Mouse (Mus musculus) limb, embryonic 14.5 days (tissue): Measurements from ENCODE around the gene 4931423N10Rik. TPM values are rescaled to one million over a fixed set of nuclear protein-coding genes. Genes with fewer than 3 reads are reported as not detected.

Experiments used
- ATAC-seq: fragments of 200-750 bp; cut with Nextera tagmentation; 2 replicates; pipeline ENCODE4 v1.8.0; 2017; ENCODE audit warnings: low read depth, moderate number of reproducible peaks, moderate TSS enrichment; ENCODE audit not compliant: low FRiP score
- DNase-seq: peaks from one replicate; pipeline ENCODE4 v3.0.0-alpha.2; 2015; ENCODE audit warnings: low spot score
- H3K27ac ChIP-seq: fragments of 300-500 bp; sonication (generic); replicated peaks from 2 replicates; pipeline ENCODE4 v1.5.1; 2014; ENCODE audit warnings: low read depth, mild to moderate bottlenecking, low read length, moderate library complexity, mixed read lengths
- H3K27me3 ChIP-seq: fragments of 300-500 bp; sonication (generic); 2 replicates; pipeline ENCODE4 v1.6.1; 2014; ENCODE audit warnings: low read length, mixed read lengths; ENCODE audit not compliant: control insufficient read depth, insufficient read depth
- H3K36me3 ChIP-seq: fragments of 300-500 bp; sonication (generic); 2 replicates; pipeline ENCODE4 v1.6.1; 2014; ENCODE audit warnings: mild to moderate bottlenecking, low read length, moderate library complexity, mixed read lengths; ENCODE audit not compliant: control insufficient read depth, insufficient read depth
- H3K4me1 ChIP-seq: fragments of 300-500 bp; sonication (generic); 2 replicates; pipeline ENCODE4 v1.6.1; 2014; ENCODE audit warnings: antibody characterized with exemption, low read length, mixed read lengths; ENCODE audit not compliant: control insufficient read depth, insufficient read depth
- H3K4me2 ChIP-seq: fragments of 300-500 bp; sonication (generic); replicated peaks from 2 replicates; pipeline ENCODE4 v1.6.1; 2014; ENCODE audit warnings: low read depth, mild to moderate bottlenecking, low read length, moderate library complexity; ENCODE audit not compliant: severe bottlenecking
- H3K4me3 ChIP-seq: fragments of 300-500 bp; sonication (generic); replicated peaks from 2 replicates; pipeline ENCODE4 v1.5.1; 2014; ENCODE audit warnings: low read length
- H3K9ac ChIP-seq: fragments of 300-500 bp; sonication (generic); 2 replicates; pipeline ENCODE4 v1.6.1; 2014; ENCODE audit warnings: mild to moderate bottlenecking, low read depth, low read length, moderate library complexity; ENCODE audit not compliant: severe bottlenecking
- H3K9me3 ChIP-seq: fragments of 300-500 bp; sonication (generic); 2 replicates; pipeline ENCODE4 v1.6.1; 2016; ENCODE audit warnings: low read length; ENCODE audit not compliant: control insufficient read depth
- POLR2A ChIP-seq: fragments of 200-500 bp; IDR thresholded peaks from 2 replicates; pipeline ENCODE4 v1.8.0; 2012; ENCODE audit warnings: inconsistent platforms, mild to moderate bottlenecking, moderate library complexity, borderline replicate concordance; ENCODE audit not compliant: insufficient read depth, insufficient read length; ENCODE audit errors: extremely low read depth
- WGBS: fragments of 180-500 bp; shearing (Covaris S2); extraction: QIAGEN DNeasy Blood & Tissue Kit; methylation state at CpG from one replicate; pipeline ENCODE4 v1.1.7; 2014; 5-methylcytosine and 5-hydroxymethylcytosine counted together
- polyA plus RNA-seq, 2 experiments: library from polyadenylated mRNA; depleted of rRNA in 1 of 2; stranded (reverse) in 1 of 2; unstranded in 1 of 2; fragments of >200 nt; fragmentation: Nextera tagmentation in 1 of 2; extraction: Ambion mirVana in 1 of 2; gene quantifications; 2 replicates each; pipeline versions ENCODE4 v1.2.1 to v1.2.3; 2012 to 2014

4931423N10Rik gene
- polyA plus RNA-seq (2012; rRNA removed) (not detected in 2 replicates), polyA plus RNA-seq (2014; fragmentation: Nextera tagmentation; extraction: Ambion mirVana) (0.11 TPM in 1 of 2 replicates, not detected in the other)

DNA sequence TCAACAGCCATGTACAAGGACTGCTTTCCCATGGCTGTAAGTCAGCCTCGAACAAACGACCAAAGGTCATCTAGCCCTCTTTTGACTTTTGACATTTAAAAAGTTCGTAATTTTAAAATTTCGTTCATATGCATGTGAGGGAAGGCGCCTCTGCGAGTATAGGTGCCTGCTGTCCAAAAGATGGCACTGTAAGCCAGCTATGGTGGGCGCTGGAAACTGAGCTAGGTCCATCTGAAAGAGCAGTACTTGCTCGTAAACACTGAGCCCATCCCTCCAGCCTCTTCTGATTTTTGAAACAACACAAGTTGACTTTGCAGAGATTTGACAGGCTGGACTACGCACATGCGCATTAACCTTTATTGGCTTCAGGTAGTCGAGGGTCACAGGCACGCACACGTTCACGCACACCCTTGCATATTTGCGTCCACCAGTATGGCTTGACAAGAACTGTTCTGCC is at the start of gene 4931423N10Rik:
Gene 4931423N10Rik (plus strand): TSS at position 407 of the 457 bp plus-strand sequence.
- no peaks in the 10 kb centered on the region for H3K4me1 ChIP-seq
- no peaks in the 10 kb centered on the region for H3K9me3 ChIP-seq
- ATAC-seq (no peak), DNase-seq (no peak)
- no peaks in the 10 kb centered on the region for H3K36me3 ChIP-seq
- H3K4me3 ChIP-seq, result no peak within 1 kb of the TSS
- H3K4me2 ChIP-seq, result no peak within 1 kb of the TSS
- H3K27ac ChIP-seq, result no peak within 1 kb of the TSS
- TF ChIP-seq POLR2A, result no peak
- WGBS, result 78% methylated on average over 15 of the region's 15 CpGs
- H3K27me3 ChIP-seq, result no peaks in the 10 kb centered on the region
- no peak within 1 kb of the TSS for H3K9ac ChIP-seq

DNA sequence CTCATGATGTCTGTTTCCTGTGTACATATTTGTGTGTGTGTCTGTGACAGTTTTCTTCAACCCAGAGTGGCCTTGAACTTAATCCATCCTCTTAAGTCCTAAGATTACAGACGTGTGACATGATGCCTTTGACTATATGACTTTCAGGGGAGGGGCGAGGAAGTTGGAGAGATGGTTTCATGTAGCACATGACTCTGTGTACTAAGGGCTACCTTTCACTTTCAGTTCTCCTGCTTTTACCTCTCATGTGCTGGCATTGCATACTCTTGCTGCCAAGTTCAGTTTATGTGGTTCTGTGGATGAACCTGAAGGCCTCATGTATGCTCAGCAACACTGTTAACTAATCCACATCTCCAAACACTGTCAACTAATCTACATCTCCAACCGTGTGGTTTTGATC is 35.0 kb upstream of the 4931423N10Rik start:
- Histone ChIP-seq H3K4me3 (no peak overlapping the region), H3K9ac (no peak overlapping the region), H3K4me2 (no peak overlapping the region), H3K36me3 (peaks cover 83% of the 10 kb centered on the region), H3K27ac (no peak overlapping the region), H3K27me3 (no peaks in the 10 kb centered on the region), H3K9me3 (no peaks in the 10 kb centered on the region), H3K4me1 (no peaks in the 10 kb centered on the region)
- 81% methylated on average over 3 of the region's 3 CpGs for WGBS
- no peak for TF ChIP-seq POLR2A
- ATAC-seq, result no peak
- no peak for DNase-seq

DNA sequence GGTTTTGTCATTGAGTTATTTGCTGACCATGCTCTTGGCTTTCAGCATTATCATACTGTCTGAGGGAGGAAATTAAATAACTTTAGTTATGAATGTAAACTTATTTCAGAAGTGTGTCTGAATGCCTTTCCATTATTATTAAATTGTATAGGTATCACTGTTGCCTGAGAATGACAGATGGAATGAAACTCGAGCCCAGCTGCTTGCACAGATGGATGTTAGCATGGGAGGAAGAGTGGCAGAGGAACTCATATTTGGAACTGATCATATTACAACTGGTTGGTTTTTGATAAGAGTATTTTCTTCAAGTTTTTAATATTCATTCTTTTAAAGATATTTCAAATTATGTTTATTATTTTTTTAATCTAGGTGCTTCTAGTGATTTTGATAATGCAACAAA is 12.9 kb upstream of the 4931423N10Rik start:
- H3K36me3 ChIP-seq, result peaks cover 59% of the 10 kb centered on the region

DNA sequence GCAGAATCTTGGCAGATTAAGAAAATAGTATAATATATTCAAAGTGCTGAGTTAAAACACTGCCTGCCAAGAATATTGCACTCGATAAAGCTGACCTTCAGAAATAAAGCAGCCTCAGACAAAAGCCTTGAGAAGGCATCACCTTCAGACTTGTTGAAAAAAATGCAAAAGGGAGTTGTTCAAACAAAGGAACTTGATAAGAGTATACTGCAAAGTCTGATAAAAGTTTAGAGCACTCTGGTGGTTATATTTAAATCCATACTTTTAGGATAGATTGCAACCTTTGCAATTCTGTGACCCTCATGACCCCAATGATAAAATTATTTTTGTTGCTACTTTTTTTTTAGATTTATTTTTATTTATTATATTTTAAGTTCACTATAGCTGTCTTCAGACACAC is 6.2 kb upstream of the 4931423N10Rik start:
- no peak overlapping the region for H3K4me2 ChIP-seq
- TF ChIP-seq POLR2A, result no peak
- WGBS, result 95% methylated on average over 1 of the region's 1 CpGs
- H3K27me3 ChIP-seq, result no peaks in the 10 kb centered on the region
- H3K27ac ChIP-seq, result no peak overlapping the region
- ATAC-seq, result no peak
- no peaks in the 10 kb centered on the region for H3K9me3 ChIP-seq
- no peak overlapping the region for H3K4me3 ChIP-seq
- H3K36me3 ChIP-seq, result peaks cover 18% of the 10 kb centered on the region
- no peak overlapping the region for H3K9ac ChIP-seq
- no peaks in the 10 kb centered on the region for H3K4me1 ChIP-seq
- DNase-seq, result no peak

More for the DNA sequence above, 12.9 kb upstream of the 4931423N10Rik start:
- H3K27ac ChIP-seq, result no peak overlapping the region
- WGBS, result 84% methylated on average over 1 of the region's 1 CpGs
- ATAC-seq (no peak), DNase-seq (no peak)
- H3K4me2 ChIP-seq, result no peak overlapping the region
- H3K9me3 ChIP-seq, result no peaks in the 10 kb centered on the region
- H3K9ac ChIP-seq, result no peak overlapping the region
- no peaks in the 10 kb centered on the region for H3K4me1 ChIP-seq
- H3K4me3 ChIP-seq, result no peak overlapping the region
- TF ChIP-seq POLR2A, result no peak
- H3K27me3 ChIP-seq, result no peaks in the 10 kb centered on the region

DNA sequence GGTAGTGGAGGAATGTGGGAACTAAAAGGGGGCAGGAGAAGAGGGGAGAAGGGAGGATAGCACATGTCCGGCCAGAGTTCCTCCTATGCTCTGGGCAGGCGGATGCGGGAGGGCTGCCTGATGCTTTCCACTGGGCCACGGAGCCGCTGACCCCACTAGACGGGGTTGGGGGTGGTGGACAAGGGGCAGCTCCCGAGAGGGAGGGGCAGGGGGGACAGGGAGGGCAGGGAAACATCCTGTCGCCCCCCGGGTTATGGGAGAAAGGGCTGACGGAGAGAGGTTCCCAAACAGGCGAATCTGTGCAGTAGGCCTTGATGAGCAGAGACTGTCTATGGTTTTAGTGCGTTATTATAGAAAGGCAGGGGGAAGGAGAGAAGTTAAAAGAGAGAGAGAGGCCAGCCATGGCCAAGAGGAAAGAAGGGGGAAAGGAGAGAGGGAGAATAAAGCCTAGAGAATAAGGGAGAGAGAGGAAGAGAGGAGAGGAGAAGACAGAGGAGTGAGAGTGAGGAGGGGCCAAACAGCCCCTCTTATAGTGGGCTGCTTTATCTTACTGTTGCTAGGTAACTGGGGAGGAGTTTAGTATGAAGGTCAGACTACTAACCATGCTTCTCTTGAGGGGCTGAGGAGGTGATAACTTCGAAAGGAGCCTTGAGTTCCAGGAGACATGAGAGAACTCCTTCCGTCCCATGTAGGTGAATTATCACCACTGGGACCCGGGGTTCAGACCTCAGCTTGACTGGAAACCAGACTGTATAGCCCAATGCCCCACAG is 4.2 kb upstream of the 4931423N10Rik start:
- DNase-seq (no peak), ATAC-seq (no peak)
- 64% methylated on average over 15 of the region's 15 CpGs for WGBS
- TF ChIP-seq POLR2A, result no peak
- peaks cover 13% of the 10 kb centered on the region for H3K36me3 ChIP-seq
- H3K27ac ChIP-seq, result no peak overlapping the region
- no peaks in the 10 kb centered on the region for H3K9me3 ChIP-seq
- H3K4me3 ChIP-seq, result no peak overlapping the region
- no peaks in the 10 kb centered on the region for H3K4me1 ChIP-seq
- H3K9ac ChIP-seq, result no peak overlapping the region
- H3K4me2 ChIP-seq, result no peak overlapping the region
- no peaks in the 10 kb centered on the region for H3K27me3 ChIP-seq
